Comparison of ENCODE assay signal across 9 mouse cellular contexts in the genomic region with DNA sequence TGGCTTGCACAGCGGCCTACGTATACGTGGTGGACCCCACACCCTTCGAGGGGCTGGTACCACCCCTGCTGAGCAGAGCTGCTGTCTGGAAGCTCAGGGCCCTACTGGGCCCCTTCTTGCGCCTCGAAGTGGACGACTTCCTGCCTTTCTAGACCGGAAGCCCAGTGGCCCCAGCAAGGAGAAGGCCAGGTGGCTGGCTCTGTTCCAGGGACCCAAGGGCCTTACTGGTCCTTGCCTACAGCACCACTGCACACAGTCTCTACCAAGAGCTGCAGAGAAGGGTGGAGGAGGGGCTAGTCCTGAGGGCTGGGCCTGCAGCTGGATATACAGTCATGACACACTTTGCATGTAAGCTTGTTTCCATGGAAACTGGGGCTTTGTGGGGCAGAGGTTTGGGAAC. TPM values are rescaled to one million over a fixed set of nuclear protein-coding genes. Genes with fewer than 3 reads are reported as not detected.
A peak's percentile ranks its signal among the peaks of the same experiment; 100 is the strongest.
DNase-seq lines count a peak whose midpoint lies in the region; ATAC-seq lines count a peak whose summit lies in the region.
"Had no signal": no experiment of that assay in that cellular context is flagged by ENCODE, and none has a peak within 500 bp of the region (broad histone marks: within the 10 kb centered on the region; RNA-seq: fewer than 3 reads in every experiment).

No protein-coding gene starts in this region.

- peaks cover 21% of the 10 kb centered on the region for H3K4me1 ChIP-seq in hindbrain, embryonic 12.5 days
- peaks cover 12% of the 10 kb centered on the region for H3K4me1 ChIP-seq in liver, embryonic 13.5 days (replicated peaks)

- H3K36me3 ChIP-seq in hindbrain, embryonic 12.5 days = peaks cover 35% of the 10 kb centered on the region
- H3K36me3 ChIP-seq in liver, embryonic 13.5 days = peaks cover 12% of the 10 kb centered on the region

- no peak overlapping the region for H3K4me3 ChIP-seq in hindbrain, embryonic 12.5 days
- H3K4me3 ChIP-seq in liver, embryonic 13.5 days (replicated peaks) = no peak overlapping the region

- H3K27me3 ChIP-seq in hindbrain, embryonic 12.5 days = no peaks in the 10 kb centered on the region
- H3K27me3 ChIP-seq in liver, embryonic 13.5 days = no peaks in the 10 kb centered on the region

- WGBS in hindbrain, embryonic 12.5 days = 61% methylated on average over 8 of the region's 8 CpGs
- 37% methylated on average over 8 of the region's 8 CpGs for WGBS in liver, embryonic 13.5 days (ENCODE audit: insufficient replicate concordance)

- H3K9me3 ChIP-seq in hindbrain, embryonic 12.5 days (replicated peaks) = no peaks in the 10 kb centered on the region
- no peaks in the 10 kb centered on the region for H3K9me3 ChIP-seq in liver, embryonic 13.5 days (replicated peaks)

- H3K9ac ChIP-seq in hindbrain, embryonic 12.5 days = no peak overlapping the region
- H3K9ac ChIP-seq in liver, embryonic 13.5 days = no peak overlapping the region

- no peak overlapping the region for H3K4me2 ChIP-seq in hindbrain, embryonic 12.5 days (replicated peaks)
- no peak overlapping the region for H3K4me2 ChIP-seq in liver, embryonic 13.5 days

- DNase-seq in frontal cortex, postnatal 36 days (ENCODE audit: low spot score in 2 of 2) = no peak
- peak; percentile 58 for DNase-seq in right cerebral cortex, postnatal 4 days
- no peak for DNase-seq in right cerebral cortex, adult 18-20 months
- no peak for DNase-seq in liver, embryonic 13.5 days
- DNase-seq in thymus, postnatal 25 days = peak; percentile 56
- DNase-seq in cerebellum, adult 9-10 months = no peak

- peak overlapping the region; percentile 19; the same call in 1 of the 2 replicates for H3K27ac ChIP-seq in hindbrain, embryonic 12.5 days
- H3K27ac ChIP-seq in liver, embryonic 13.5 days = no peak overlapping the region; the same call in 1 of the 2 replicates

- ATAC-seq in frontal cortex, adult (ENCODE audit: low TSS enrichment) = peak; percentile 21; the same call in 1 of the 2 replicates
- no peak for ATAC-seq in hindbrain, embryonic 12.5 days (ENCODE audit: low FRiP score)
- 0 out of 2 replicates have a peak, but pooled peaks have one; percentile 14 for ATAC-seq in liver, embryonic 13.5 days (ENCODE audit: low read depth)

RNA-seq across cellular contexts. Expression of a gene that starts 2.3 kb away (rescaled TPM):
- not detected in 2 replicates for polyA plus RNA-seq in hindbrain, embryonic 12.5 days (2016; fragmentation: Nextera tagmentation; extraction: Ambion mirVana)
- polyA plus RNA-seq in liver, embryonic 13.5 days (2015; fragmentation: Nextera tagmentation; extraction: Ambion mirVana) = not detected in 2 replicates
- polyA plus RNA-seq: neural tube, embryonic 14.5 days had no signal

RNA-seq across cellular contexts. Expression of a gene that starts 14.9 kb away (rescaled TPM):
- polyA plus RNA-seq in hindbrain, embryonic 12.5 days (2016; fragmentation: Nextera tagmentation; extraction: Ambion mirVana) = 19.4 TPM in 2 replicates
- polyA plus RNA-seq in liver, embryonic 13.5 days (2015; fragmentation: Nextera tagmentation; extraction: Ambion mirVana) = 1.7 and 2.3 TPM in 2 replicates

RNA-seq across cellular contexts. Expression of a gene that starts 28.5 kb away (rescaled TPM):
- 99.6 and 102 TPM in 2 replicates for polyA plus RNA-seq in hindbrain, embryonic 12.5 days (2016; fragmentation: Nextera tagmentation; extraction: Ambion mirVana)
- 74.8 and 74.9 TPM in 2 replicates for polyA plus RNA-seq in liver, embryonic 13.5 days (2015; fragmentation: Nextera tagmentation; extraction: Ambion mirVana)

RNA-seq across cellular contexts. Expression of a gene that starts 28.5 kb away (rescaled TPM):
- polyA plus RNA-seq in hindbrain, embryonic 12.5 days (2016; fragmentation: Nextera tagmentation; extraction: Ambion mirVana) = 675 and 701 TPM in 2 replicates
- polyA plus RNA-seq in liver, embryonic 13.5 days (2015; fragmentation: Nextera tagmentation; extraction: Ambion mirVana) = 491 and 563 TPM in 2 replicates

RNA-seq across cellular contexts. Expression of a gene that starts 38.1 kb away (rescaled TPM):
- 1.7 and 3.9 TPM in 2 replicates for polyA plus RNA-seq in hindbrain, embryonic 12.5 days (2016; fragmentation: Nextera tagmentation; extraction: Ambion mirVana)
- polyA plus RNA-seq in liver, embryonic 13.5 days (2015; fragmentation: Nextera tagmentation; extraction: Ambion mirVana) = 1.3 and 2.4 TPM in 2 replicates
- polyA plus RNA-seq: neural tube, embryonic 14.5 days had no signal

Comparison
In these comparisons a context has a peak if more than half of its experiments do, and no peak if none do; other contexts are left out.
1. DNase-seq: peak in right cerebral cortex, postnatal 4 days (single experiment) and thymus, postnatal 25 days (single experiment); none in frontal cortex, postnatal 36 days (0 of 2), right cerebral cortex, adult 18-20 months (single experiment), liver, embryonic 13.5 days (single experiment) and cerebellum, adult 9-10 months (single experiment).